Mouse (Mus musculus) gastrocnemius, postnatal 36 days (tissue): ENCODE measurements at regions not wholly inside any gene's neighbourhood (a gene's known extent, or its start where the extent isn't known, plus 50 kb on each side); places are given as distances from the start of the nearest gene placed in this dataset.
A peak's percentile ranks its signal among the peaks of the same experiment; 100 is the strongest.
"Not testable (repeated sequence)": the region's sequence is repeated elsewhere in the genome, so short reads cannot be mapped to it uniquely, and the experiment has no call there.

Source experiments
- DNase-seq, 2 experiments: peaks; one replicate each; pipeline ENCODE4 v3.0.0; 2022
- intact Hi-C: fragments of 180-260 bp; cut with DNase I; formaldehyde crosslinking; loops from one replicate; pipeline ENCODE4 v1.15.1; 2025

DNA sequence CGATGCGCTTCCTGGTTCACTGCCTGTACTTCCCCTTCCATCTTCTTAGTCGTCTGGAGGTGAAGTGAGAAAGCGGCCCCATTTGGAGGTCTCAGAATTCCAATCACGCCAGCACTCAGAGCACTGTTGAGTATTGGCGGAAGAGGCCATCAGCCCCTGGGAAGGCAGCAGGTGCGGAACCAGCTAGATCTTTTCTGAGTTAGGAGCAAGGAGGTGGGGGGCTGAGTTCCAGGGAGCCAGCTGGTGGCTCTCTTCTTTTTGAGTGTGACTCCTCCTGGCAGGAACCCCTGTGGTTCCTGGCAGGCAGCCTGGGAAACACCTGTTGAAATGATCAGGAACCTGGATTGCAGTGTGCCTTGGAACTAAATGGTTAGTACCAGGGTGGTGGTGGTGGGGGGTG, 171.9 kb upstream of the Smlr1 start:
- peak; percentile 29 to 43 for DNase-seq
- intact Hi-C loops: no loop called here

- intact Hi-C loops: no loop called here
Measured at GRCm38 (mm10) chr10:25702146-25702545, 166.1 kb upstream of the Smlr1 start.

GRCm38 (mm10) chr10:25695798-25696197, 159.7 kb upstream of the Smlr1 start:
- DNase-seq: no peak
- intact Hi-C loops: no loop called here

More at GRCm38 (mm10) chr10:25702146-25702545, 166.1 kb upstream of the Smlr1 start:
- no peak for DNase-seq

- peak; percentile 22 to 27 for DNase-seq
- intact Hi-C loops: loop anchor here (2.0 to 5.0 kb wide), 2 partner anchors 396 to 458 kb away; partner anchors contain the start of genes Gm9767 and Tmem200a
Measured at GRCm38 (mm10) chr10:25681243-25681642, 145.2 kb upstream of the Smlr1 start.

GRCm38 (mm10) chr10:25677889-25678288, 141.8 kb upstream of the Smlr1 start:
- intact Hi-C loops: no loop called here
- no peak for DNase-seq

- intact Hi-C loops: no loop called here
Measured at GRCm38 (mm10) chr10:25675368-25675767, 139.3 kb upstream of the Smlr1 start.

DNA sequence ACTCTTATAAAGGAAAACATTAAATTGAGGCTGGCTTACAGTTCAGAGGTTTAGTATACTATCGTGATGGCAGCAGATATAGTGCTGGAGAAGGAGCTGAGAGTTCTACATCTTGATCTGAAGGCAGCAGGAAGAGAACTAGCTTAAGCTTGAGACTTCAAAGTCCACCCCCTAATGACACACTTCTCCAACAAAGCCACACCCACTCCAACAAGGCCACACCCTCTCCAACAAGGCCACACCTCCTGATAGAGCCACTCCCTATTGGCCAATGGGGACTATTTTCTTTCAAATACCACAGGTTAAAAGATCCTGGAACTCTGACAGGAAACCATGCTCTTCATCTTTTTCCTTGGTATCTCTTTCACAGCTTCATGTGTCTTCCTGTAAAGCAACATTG, 134.0 kb upstream of the Smlr1 start:
- intact Hi-C loops: no loop called here
- DNase-seq: no peak

More at GRCm38 (mm10) chr10:25675368-25675767, 139.3 kb upstream of the Smlr1 start:
- no peak for DNase-seq

DNA sequence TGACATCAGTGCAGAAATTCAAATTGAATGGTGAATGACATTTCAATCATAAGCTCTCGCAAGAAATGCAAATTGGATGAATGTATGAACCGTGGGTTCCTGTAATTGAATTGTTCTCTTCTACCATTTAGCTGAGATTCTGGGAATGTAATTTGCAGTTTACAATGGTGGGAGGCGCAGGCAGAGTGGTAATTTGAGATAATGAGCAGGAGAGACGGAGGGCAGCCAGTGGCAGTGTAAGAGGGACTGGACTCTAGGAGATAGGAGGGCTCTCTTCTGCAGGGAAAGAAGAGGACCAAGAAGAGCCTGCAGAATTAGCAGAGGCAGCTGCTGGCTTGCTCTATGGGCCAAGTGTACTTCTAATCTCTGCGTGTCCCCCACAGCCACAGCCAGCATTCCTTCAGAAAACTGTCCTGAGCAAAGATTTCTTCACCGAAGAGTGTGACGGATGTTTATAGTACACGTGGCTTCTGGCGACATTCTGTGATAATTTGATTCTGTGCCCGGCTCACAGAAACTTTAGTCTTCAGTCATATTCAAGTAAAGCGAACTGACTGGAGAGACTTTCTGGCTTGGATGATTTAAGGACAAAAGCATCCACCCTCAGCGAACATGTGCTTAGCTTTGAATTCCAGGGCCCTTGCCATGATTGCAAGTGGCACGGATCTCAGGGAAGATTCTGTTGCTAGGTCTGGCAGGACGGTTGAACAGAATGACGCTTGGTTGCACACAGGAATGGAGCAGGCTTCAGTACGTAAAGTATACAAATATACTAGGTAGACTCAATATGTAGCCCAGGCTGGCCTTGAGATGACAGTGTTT, 116.9 kb upstream of the Smlr1 start:
- intact Hi-C loops: no loop called here

DNA sequence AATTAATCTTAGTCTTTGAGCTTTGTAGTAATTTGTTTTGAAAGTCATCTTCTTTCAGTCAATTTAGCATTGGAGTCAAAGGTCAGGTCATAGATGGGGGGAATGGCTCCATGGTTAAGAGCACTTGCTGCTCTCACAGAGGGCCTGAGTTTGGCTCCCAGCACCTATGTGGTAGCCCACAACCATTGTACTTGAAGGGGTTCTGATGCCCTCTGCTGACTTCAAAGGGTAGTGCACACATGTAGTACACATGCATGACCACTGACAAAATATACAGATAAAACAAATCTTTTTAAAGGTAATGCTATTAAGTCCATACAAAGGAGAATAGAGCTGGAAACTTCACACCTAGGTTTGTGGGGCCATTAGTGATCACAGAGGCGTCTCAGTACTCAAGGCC, 111.7 kb upstream of the Smlr1 start:
- intact Hi-C loops: no loop called here
- DNase-seq: no peak

More for the DNA sequence above, 116.9 kb upstream of the Smlr1 start:
- DNase-seq: no peak

DNA sequence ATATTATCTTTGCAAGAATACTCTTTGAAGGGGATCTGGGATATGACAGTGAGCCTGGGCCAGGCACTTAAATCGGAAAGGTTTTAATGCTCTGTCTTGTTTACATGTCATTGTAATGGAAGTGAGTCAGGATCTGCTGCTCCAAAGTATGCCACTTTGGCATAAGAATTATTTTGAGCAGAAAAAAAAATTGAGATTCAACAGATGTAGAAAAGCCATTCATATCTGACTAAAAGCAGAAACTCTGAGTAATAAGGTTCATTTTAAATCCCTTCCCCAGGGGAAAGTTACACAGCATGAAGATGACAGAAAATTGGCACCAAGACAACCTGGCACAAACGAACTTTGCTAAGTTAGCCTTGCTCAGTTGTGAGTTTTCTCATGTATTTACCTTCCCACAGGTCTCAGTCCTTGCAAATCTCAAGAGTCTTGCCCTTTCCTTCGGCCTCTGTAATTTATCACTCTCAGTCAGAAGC, 107.5 kb upstream of the Smlr1 start:
- DNase-seq: no peak
- intact Hi-C loops: no loop called here

DNA sequence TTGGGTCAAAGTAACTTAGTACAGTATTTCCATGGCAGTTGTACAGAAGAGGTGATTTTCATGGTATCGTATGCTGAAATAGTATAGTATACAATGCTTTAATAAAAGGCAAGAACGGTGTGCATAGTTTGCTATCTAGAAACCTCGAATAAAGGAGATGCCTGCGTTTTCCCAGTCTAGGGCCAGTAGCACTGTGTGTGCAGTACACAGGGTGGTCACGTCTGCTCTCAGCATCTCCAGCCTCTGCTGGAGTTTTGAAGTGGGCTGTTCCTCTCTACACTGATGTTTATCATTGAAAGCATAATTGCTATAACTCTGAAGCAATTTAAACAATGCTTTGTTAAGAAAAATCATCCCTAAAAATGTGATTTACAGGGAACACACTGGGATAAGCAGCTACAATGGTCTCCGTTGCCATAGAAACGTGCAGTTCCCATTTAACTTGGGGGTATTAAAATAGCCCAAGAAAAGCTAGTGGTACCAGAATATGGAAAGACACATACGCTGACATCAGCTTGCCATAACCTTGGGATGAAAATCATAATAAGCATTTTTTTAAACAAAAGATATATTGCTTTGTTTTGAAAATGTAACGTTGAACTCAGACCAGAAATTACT, 106.1 kb upstream of the Smlr1 start:
- no peak for DNase-seq
- intact Hi-C loops: no loop called here

GRCm38 (mm10) chr10:25633058-25633614, 97.1 kb upstream of the Smlr1 start:
- intact Hi-C loops: no loop called here
- no peak for DNase-seq

GRCm38 (mm10) chr10:25632306-25632705, 96.2 kb upstream of the Smlr1 start:
- intact Hi-C loops: no loop called here

GRCm38 (mm10) chr10:25622585-25622984, 86.5 kb upstream of the Smlr1 start:
- no peak for DNase-seq
- intact Hi-C loops: no loop called here

More at GRCm38 (mm10) chr10:25632306-25632705, 96.2 kb upstream of the Smlr1 start:
- no peak for DNase-seq

- DNase-seq, intact Hi-C loops: not testable (repeated sequence)
Measured at GRCm38 (mm10) chr10:25621747-25622134, 85.7 kb upstream of the Smlr1 start.

DNA sequence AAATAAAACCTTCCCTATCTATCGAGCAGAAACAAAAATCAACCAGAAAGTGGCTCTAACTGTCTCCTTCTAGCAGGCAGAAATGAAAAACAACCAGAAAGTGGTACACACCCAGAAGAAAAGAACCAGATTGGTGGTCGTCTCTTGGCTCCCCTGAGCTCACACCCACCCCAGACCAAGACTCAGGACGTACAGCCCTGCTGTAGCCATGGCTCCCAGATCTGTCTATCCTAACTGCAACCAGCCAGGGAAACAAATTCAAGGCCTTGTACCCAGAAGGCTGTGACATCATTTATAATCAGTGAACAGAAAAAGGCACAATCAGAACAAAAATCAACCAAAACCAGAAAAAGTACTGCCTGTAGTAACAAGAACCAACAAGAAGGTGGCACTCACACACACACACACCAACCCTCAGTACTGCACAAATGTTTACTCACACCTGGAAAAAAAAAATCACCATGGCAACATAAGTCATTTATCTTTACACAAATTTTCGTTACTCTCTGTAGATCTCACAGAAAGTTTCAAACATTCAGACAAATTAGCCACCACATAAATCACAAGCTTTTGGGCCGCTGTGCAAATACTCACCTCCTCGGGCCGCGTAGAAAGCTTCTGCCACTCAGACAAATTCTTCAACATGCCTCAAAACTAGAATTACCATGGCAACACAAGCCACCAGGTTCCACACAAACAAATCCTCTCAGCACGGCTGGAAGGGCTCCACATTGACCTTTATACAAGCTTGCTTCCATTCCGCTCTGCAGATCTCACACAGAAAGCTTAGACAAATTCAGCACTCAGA, 85.1 kb upstream of the Smlr1 start:
- no peak for DNase-seq
- intact Hi-C loops: no loop called here

DNA sequence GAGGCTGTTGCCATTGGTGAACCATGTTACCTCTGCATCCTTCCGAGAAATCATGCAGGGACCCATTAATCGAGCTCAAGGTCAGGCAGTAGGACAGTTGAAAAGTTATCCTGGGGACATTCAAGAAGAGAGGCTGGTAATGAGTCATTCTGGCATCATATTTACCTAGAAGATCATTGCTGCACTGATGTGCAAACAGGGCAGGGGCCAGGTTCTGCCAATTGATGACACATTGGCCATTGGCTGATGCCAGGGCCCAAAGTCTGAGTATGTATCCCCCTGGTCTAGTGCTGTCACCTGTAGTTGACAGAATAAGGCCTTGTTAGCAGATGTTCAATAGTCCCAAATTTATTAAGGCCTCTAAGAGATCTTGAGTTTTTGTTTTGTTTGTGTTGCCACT, 83.6 kb upstream of the Smlr1 start:
- DNase-seq: no peak
- intact Hi-C loops: no loop called here

- intact Hi-C loops: no loop called here
- DNase-seq: no peak
Measured at GRCm38 (mm10) chr10:25601471-25601870, 65.4 kb upstream of the Smlr1 start.

GRCm38 (mm10) chr10:25589316-25589645, 53.2 kb upstream of the Smlr1 start:
- DNase-seq: no peak
- intact Hi-C loops: no loop called here

DNA sequence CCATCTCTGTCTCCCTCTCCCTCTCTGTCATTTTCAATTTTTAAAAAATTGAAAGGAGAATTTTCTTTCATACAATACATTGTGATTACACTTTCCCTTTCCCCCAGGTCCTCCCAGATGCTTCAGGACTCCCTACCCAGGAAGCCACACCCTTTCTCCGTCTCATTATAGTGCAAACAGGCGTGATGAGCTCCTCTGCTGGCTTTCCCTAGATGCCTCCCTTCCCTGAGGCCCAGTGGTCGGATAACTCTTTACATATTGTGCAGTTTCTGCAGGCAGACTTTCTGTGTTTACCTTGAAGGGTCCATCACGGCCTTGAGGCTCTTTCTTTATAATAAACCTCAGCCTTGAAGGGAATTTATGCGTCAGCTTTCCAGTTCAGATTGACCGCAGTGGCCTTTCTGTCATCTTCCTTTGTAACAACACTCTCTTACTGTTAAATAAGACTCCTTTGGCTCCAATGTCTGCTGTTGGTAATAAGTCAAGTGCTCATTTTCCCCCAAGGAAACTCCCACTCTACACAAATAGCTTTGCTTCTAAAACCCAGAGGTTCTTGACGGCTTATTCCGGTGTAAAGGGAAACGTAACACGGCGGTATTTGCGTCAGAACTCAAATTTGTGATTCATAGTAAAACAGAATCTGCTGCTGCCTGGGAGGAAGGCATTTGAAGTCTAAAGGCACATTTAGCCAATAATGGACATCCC, 52.7 kb upstream of the Smlr1 start:
- DNase-seq: no peak

More for the DNA sequence above, 52.7 kb upstream of the Smlr1 start:
- intact Hi-C loops: no loop called here
